In genomic region chr6:126563898-126564297, GRCm38 (mm10) we compare ENCODE assay signal across 9 mouse cellular contexts. TPM values are rescaled to one million over a fixed set of nuclear protein-coding genes. Genes with fewer than 3 reads are reported as not detected.
DNase-seq lines count a peak whose midpoint lies in the region; ATAC-seq and TF ChIP-seq lines count a peak whose summit lies in the region.
"Had no signal": no experiment of that assay in that cellular context is flagged by ENCODE, and none has a peak within 500 bp of the region (broad histone marks: within the 10 kb centered on the region; RNA-seq: fewer than 3 reads in every experiment).

No protein-coding gene starts in this region.

- no peak for TF ChIP-seq POLR2A in MEL (IDR thresholded peaks at IDR 0.05; ENCODE audit: control insufficient read depth in 1 of 2, insufficient read depth in 1 of 2, low read depth in 1 of 2, low read length in 2 of 2, poor library complexity in 1 of 2)

- peak; percentile 11 to 34 (median 24); a peak in 3 of 6 replicates for TF ChIP-seq CTCF in MEL (IDR thresholded peaks at IDR 0.05 in 2 of 3, conservative IDR thresholded peaks at IDR 0.05 in 1 of 3; ENCODE audit: control insufficient read depth in 1 of 3, insufficient read depth in 1 of 3, low read depth in 2 of 3, low read length in 3 of 3, poor library complexity in 1 of 3, severe bottlenecking in 1 of 3)

- H3K4me1 ChIP-seq in MEL (ENCODE audit: control insufficient read depth in 1 of 2, insufficient read depth in 2 of 2, low read length in 2 of 2), result no peaks in the 10 kb centered on the region
- H3K4me1 ChIP-seq in forebrain, embryonic 14.5 days (ENCODE audit: control insufficient read depth, insufficient read depth, low read length), result peaks cover 6% of the 10 kb centered on the region
- no peaks in the 10 kb centered on the region for H3K4me1 ChIP-seq in hindbrain, embryonic 11.5 days (replicated peaks; ENCODE audit: control insufficient read depth, insufficient read depth, low read length)

- TF ChIP-seq EP300 in MEL (IDR thresholded peaks at IDR 0.05; ENCODE audit: low read depth in 1 of 2, low read length in 2 of 2), result no peak

- no peak overlapping the region for H3K4me3 ChIP-seq in MEL (ENCODE audit: control insufficient read depth in 1 of 2, insufficient read depth in 1 of 2, low read depth in 2 of 2, low read length in 2 of 2)
- H3K4me3 ChIP-seq in forebrain, embryonic 14.5 days (ENCODE audit: low read depth, low read length), result no peak overlapping the region
- no peak overlapping the region for H3K4me3 ChIP-seq in hindbrain, embryonic 11.5 days (ENCODE audit: low read depth, low read length)
- H3K4me3 ChIP-seq: heart, embryonic 15.5 days had no signal

- H3K4me2 ChIP-seq in forebrain, embryonic 14.5 days (ENCODE audit: low read length), result no peak overlapping the region
- no peak overlapping the region for H3K4me2 ChIP-seq in hindbrain, embryonic 11.5 days (replicated peaks; ENCODE audit: low read depth, low read length)
- H3K4me2 ChIP-seq: heart, embryonic 15.5 days had no signal

- peak; percentile 61 for ATAC-seq in forebrain, embryonic 14.5 days
- peak; percentile 53; the same call in 1 of the 2 replicates for ATAC-seq in hindbrain, embryonic 11.5 days (ENCODE audit: low FRiP score)
- ATAC-seq in erythroblast, adult 5-6 weeks (replicated peaks; ENCODE audit: low FRiP score, poor library complexity, severe bottlenecking), result no peak

- H3K79me2 ChIP-seq in MEL (ENCODE audit: control insufficient read depth, insufficient read depth, low read length, poor library complexity), result no peaks in the 10 kb centered on the region

- no peaks in the 10 kb centered on the region for H3K27me3 ChIP-seq in MEL (ENCODE audit: control insufficient read depth in 1 of 2, insufficient read depth in 2 of 2, low read length in 2 of 2)
- no peaks in the 10 kb centered on the region for H3K27me3 ChIP-seq in forebrain, embryonic 14.5 days (replicated peaks; ENCODE audit: control insufficient read depth, insufficient read depth, low read length)
- H3K27me3 ChIP-seq in hindbrain, embryonic 11.5 days (ENCODE audit: control insufficient read depth, insufficient read depth, low read length), result no peaks in the 10 kb centered on the region
- H3K27me3 ChIP-seq: heart, embryonic 15.5 days had no signal

- DNase-seq in MEL (ENCODE audit: low read depth, low spot score), result peak; percentile 6
- DNase-seq in c-Kit-positive CD71-positive TER-119-negative erythroid progenitor cells, embryonic 14.5 days (ENCODE audit: low read depth), result peak; percentile 27
- peak; percentile 88 for DNase-seq in forebrain, embryonic 14.5 days (ENCODE audit: low spot score)
- peak; percentile 89 for DNase-seq in hindbrain, embryonic 11.5 days (ENCODE audit: low spot score)
- peak; percentile 85 for DNase-seq in layer of hippocampus, adult 9-11 months
- peak; percentile 31 for DNase-seq in lung, postnatal 25 days (ENCODE audit: low spot score)
- peak; percentile 82 for DNase-seq in right cerebral cortex, postnatal 25 days

- H3K27ac ChIP-seq in MEL (ENCODE audit: control insufficient read depth, low read depth, low read length), result no peak overlapping the region
- no peak overlapping the region for H3K27ac ChIP-seq in forebrain, embryonic 14.5 days (ENCODE audit: low read depth, low read length)
- no peak overlapping the region for H3K27ac ChIP-seq in hindbrain, embryonic 11.5 days (ENCODE audit: low read depth, low read length)
- H3K27ac ChIP-seq: heart, embryonic 15.5 days had no signal

- WGBS in forebrain, embryonic 14.5 days, result 14% methylated on average over 7 of the region's 7 CpGs
- WGBS in hindbrain, embryonic 11.5 days, result 15% methylated on average over 7 of the region's 7 CpGs

- no peak overlapping the region for H3K9ac ChIP-seq in MEL (ENCODE audit: control insufficient read depth, low read depth, low read length, poor library complexity, severe bottlenecking)
- no peak overlapping the region for H3K9ac ChIP-seq in forebrain, embryonic 14.5 days (ENCODE audit: low read length)
- no peak overlapping the region for H3K9ac ChIP-seq in hindbrain, embryonic 11.5 days (ENCODE audit: low read depth, low read length)
- H3K9ac ChIP-seq: heart, embryonic 15.5 days had no signal

- TF ChIP-seq RAD21 in MEL (IDR thresholded peaks at IDR 0.05; ENCODE audit: low read depth, low read length), result no peak

- no peaks in the 10 kb centered on the region for H3K9me3 ChIP-seq in MEL (replicated peaks; ENCODE audit: insufficient read depth, low read length)
- no peaks in the 10 kb centered on the region for H3K9me3 ChIP-seq in forebrain, embryonic 14.5 days (replicated peaks; ENCODE audit: control insufficient read depth, low read length)
- H3K9me3 ChIP-seq in hindbrain, embryonic 11.5 days (ENCODE audit: control insufficient read depth, low read length), result no peaks in the 10 kb centered on the region
- H3K9me3 ChIP-seq: heart, embryonic 15.5 days had no signal

- H3K36me3 ChIP-seq in MEL (ENCODE audit: control insufficient read depth in 1 of 2, insufficient read depth in 2 of 2, low read length in 2 of 2), result no peaks in the 10 kb centered on the region
- H3K36me3 ChIP-seq in forebrain, embryonic 14.5 days (ENCODE audit: control insufficient read depth, insufficient read depth, low read length), result no peaks in the 10 kb centered on the region
- H3K36me3 ChIP-seq in hindbrain, embryonic 11.5 days (ENCODE audit: control insufficient read depth, insufficient read depth, low read length), result no peaks in the 10 kb centered on the region
- H3K36me3 ChIP-seq: heart, embryonic 15.5 days had no signal

TF ChIP-seq in MEL, 35 proteins besides CTCF, POLR2A, EP300 and RAD21:
- TF ChIP-seq E2F4 (IDR thresholded peaks at IDR 0.05; ENCODE audit: borderline replicate concordance, low read depth, low read length), result no peak
- TF ChIP-seq ZKSCAN1 (IDR thresholded peaks at IDR 0.05; ENCODE audit: low read depth, low read length), result no peak
- TF ChIP-seq MEF2A (IDR thresholded peaks at IDR 0.05; ENCODE audit: extremely low read depth, insufficient replicate concordance, low read depth, low read length, poor library complexity, severe bottlenecking), result no peak
- TF ChIP-seq CHD2 (IDR thresholded peaks at IDR 0.05; ENCODE audit: low read length), result no peak
- TF ChIP-seq TBP (IDR thresholded peaks at IDR 0.05; ENCODE audit: low read depth, low read length), result no peak
- TF ChIP-seq HCFC1 (IDR thresholded peaks at IDR 0.05; ENCODE audit: low read depth, low read length), result no peak
- no peak for TF ChIP-seq NELFE (IDR thresholded peaks at IDR 0.05; ENCODE audit: low read depth, low read length)
- TF ChIP-seq POLR2AphosphoS2 (IDR thresholded peaks at IDR 0.05; ENCODE audit: low read length), result no peak
- TF ChIP-seq MXI1 (IDR thresholded peaks at IDR 0.05; ENCODE audit: low read depth, low read length), result no peak

RNA-seq across cellular contexts. Expression of gene Kcna5, which starts 28.7 kb away (rescaled TPM):
- not detected in 2 replicates for total RNA-seq in MEL (2012; rRNA removed)
- polyA plus RNA-seq in MEL (2012; ENCODE audit: insufficient read depth in 1 of 2, insufficient read length in 2 of 2, low read depth in 1 of 2, low replicate concordance in 2 of 2, missing spikeins in 1 of 2), result not detected
- polyA plus RNA-seq in forebrain, embryonic 14.5 days (2014; fragmentation: Nextera tagmentation; extraction: Ambion mirVana), result 1.4 and 1.6 TPM in 2 replicates
- 3.5 and 3.9 TPM in 2 replicates for polyA plus RNA-seq in hindbrain, embryonic 11.5 days (2014; fragmentation: Nextera tagmentation; extraction: Ambion mirVana)
- not detected in 2 replicates for total RNA-seq in erythroblast, adult 5-6 weeks (2015; ENCODE audit: low replicate concordance)
- not detected in 2 replicates for total RNA-seq in erythroblast, adult 5-6 weeks (2017; ENCODE audit: low replicate concordance)

Comparison
In these comparisons a context has a peak if more than half of its experiments do, and no peak if none do; other contexts are left out.
1. DNase-seq: peak in every context shown above with its lines; median percentile 89 in hindbrain, embryonic 11.5 days; 88 in forebrain, embryonic 14.5 days; 85 in layer of hippocampus, adult 9-11 months; 82 in right cerebral cortex, postnatal 25 days; 31 in lung, postnatal 25 days; 27 in c-Kit-positive CD71-positive TER-119-negative erythroid progenitor cells, embryonic 14.5 days; 6 in MEL.